Mouse (Mus musculus) adrenal gland, postnatal 36 days (tissue): Measurements from ENCODE around the gene Dnttip1. TPM values are rescaled to one million over a fixed set of nuclear protein-coding genes. Genes with fewer than 3 reads are reported as not detected.

Source experiments
- DNase-seq, 2 experiments: peaks; one replicate each; pipeline ENCODE4 v3.0.0; 2021; ENCODE audit warnings: mixed read lengths in 1 of 2
- total RNA-seq, 2 experiments: library from RNA; stranded (reverse); gene quantifications; 2 replicates each; pipeline ENCODE4 v1.2.3; 2021

The Dnttip1 gene
- total RNA-seq, 2 experiments from 2014 or later: 39.8 to 44.2 TPM

GRCm38 (mm10) chr2:164754105-164754504 is 8.3 kb downstream of the Dnttip1 start:
- DNase-seq: no peak

GRCm38 (mm10) chr2:164754800-164755199 is 9.0 kb downstream of the Dnttip1 start:
- no peak for DNase-seq

DNA sequence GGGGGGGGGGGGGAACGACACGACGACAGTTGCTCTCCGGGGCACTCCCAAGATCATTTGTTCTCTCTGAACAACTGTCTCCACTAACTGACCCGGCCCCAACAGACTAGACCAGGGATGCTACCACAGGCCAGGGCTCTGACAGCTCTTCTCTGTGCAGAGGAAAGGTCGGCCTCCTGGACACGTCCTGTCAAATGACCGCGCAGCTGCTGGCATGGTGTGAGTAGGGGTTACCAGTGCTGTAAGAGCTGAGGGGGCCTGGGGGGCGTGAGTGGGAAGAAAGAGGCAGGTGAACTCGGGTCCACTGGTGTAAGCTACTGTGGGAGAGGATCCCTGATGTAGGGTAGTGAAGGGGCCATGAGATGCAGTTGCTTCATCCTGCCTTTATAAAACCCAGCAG is 12.1 kb downstream of the Dnttip1 start:
- DNase-seq: no peak

- no peak for DNase-seq
Observed at GRCm38 (mm10) chr2:164758692-164759091, 12.9 kb downstream of the Dnttip1 start.

GRCm38 (mm10) chr2:164760059-164760833 is 14.5 kb downstream of the Dnttip1 start:
- no peak for DNase-seq

- DNase-seq: no peak
Observed at GRCm38 (mm10) chr2:164761502-164761901, 15.7 kb downstream of the Dnttip1 start.

GRCm38 (mm10) chr2:164761971-164762370 is 16.2 kb downstream of the Dnttip1 start:
- no peak for DNase-seq

DNA sequence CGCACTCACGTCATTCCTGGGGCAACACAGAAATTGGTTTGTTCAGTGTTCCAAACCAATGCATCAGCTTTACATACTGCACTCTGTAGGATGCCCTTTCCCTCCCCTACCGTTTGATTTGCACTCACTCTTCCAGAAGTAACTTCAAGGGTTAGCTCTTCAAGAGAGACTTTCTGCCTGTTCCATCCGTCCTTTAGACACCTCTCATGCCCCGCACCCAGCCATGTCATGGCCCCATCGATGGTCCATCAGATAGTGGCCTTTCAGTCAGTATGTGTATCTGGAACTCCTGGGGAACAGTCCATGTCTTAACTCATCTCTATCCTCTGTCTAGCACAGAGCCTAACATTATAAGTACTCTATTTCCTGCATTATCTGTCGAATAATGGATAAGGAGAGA is 16.8 kb downstream of the Dnttip1 start:
- no peak for DNase-seq

GRCm38 (mm10) chr2:164765841-164766240 is 20.1 kb downstream of the Dnttip1 start:
- DNase-seq: no peak

DNA sequence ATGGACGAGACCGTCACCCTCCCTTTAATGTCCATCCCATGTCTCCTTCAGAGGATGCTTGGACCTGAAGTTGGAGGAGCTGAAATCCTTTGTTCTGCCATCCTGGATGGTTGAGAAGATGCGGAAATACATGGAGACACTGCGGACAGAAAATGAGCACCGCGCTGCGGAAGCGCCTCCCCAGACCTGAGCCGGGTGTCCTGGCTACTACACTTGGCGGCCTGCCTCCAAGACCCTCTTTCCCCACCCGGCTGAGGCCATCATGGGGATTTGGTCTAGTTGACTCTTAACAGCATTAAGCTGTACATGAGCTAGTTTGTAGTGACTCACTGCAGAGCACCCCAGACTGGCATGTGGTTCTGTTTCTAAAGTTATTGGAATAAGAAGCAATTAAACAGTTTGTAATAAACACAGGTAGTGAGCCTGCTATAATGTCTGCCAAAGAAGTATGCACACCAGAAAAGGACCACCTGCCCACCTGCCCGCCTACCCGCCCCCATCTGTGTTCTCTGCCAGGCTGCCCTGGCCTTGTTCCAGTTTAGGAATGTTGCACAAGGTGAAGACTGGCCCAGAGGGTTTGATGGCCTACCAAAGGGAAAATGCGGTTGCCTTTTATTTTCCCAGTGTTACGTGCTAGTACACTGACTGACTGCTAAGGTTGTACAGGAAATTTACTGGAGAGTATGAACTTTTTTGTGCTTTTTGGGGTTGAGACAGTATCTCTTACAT is 22.2 kb downstream of the Dnttip1 start:
- DNase-seq: no peak

GRCm38 (mm10) chr2:164769258-164770037 is 23.7 kb downstream of the Dnttip1 start, which contains the start of gene Ube2c:
Ube2c (plus strand) TSS chr2:164769898.
- peak; percentile 96 to 98 for DNase-seq

GRCm38 (mm10) chr2:164770279-164770678 is 24.5 kb downstream of the Dnttip1 start:
- DNase-seq: no peak

DNA sequence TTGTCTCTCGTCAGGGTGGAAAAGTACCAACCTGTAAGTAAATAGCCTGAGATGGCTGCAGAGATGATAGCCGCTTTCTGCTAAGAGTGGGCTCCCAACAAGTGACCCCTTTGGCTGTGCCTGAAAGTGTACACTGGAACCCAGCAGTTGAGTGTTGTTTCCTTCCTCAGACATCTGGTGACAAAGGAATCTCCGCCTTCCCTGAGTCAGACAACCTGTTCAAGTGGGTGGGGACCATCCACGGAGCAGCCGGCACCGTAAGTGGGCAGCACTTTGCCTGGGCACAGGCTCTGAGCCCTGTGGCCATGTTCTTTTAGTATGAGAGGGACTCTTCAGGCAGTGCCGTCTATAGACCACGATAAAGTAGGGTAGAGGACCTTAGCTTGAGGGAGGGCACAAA is 25.3 kb downstream of the Dnttip1 start:
- DNase-seq: no peak

- no peak for DNase-seq
Observed at GRCm38 (mm10) chr2:164773229-164773988, 27.6 kb downstream of the Dnttip1 start.

- no peak for DNase-seq
Observed at GRCm38 (mm10) chr2:164773989-164774364, 28.2 kb downstream of the Dnttip1 start.

DNA sequence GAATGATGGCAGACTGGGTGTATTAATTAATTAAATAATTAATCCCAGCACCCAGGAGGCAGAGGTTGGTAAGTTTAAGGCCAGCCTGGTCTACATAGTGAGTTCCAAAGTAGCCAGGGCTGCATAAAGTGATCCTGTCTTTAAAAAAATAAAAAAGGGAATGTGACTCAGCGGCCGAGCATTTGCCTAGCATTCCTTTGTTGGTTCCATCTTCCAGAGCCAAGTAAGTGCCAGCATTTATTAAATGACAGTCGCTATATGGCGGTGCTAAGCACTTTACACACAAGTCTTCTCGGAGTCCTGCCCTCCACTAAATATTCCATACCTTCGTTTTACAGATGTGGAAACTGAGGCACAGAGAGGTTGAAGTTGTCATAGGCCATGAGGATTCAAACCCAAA is 30.3 kb downstream of the Dnttip1 start:
- DNase-seq: no peak

DNA sequence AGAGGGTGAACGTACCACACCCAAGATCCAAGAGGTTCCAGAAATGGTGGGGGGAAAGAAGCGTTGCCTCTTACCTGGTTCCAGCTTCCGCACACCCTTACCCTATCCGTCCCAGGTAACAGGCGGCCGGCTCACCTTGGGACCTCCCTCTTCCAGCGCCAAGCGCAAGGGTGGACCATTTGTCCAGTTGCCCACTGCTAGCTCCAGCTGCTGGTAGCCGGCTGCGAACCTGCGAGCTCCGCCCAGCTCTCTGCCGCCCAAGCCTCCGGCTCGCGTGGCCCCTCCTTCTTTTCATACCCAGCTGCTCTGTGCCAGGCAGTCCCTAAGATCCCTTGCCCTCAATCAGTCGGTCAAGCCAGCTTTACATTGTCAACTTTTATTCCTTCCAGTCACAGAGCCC is 31.0 kb downstream of the Dnttip1 start:
- DNase-seq: no peak

- no peak for DNase-seq
Observed at GRCm38 (mm10) chr2:164777246-164778014, 31.6 kb downstream of the Dnttip1 start.

GRCm38 (mm10) chr2:164778015-164778287 is 32.2 kb downstream of the Dnttip1 start:
- DNase-seq: no peak

GRCm38 (mm10) chr2:164778809-164779208 is 33.0 kb downstream of the Dnttip1 start:
- DNase-seq: no peak

DNA sequence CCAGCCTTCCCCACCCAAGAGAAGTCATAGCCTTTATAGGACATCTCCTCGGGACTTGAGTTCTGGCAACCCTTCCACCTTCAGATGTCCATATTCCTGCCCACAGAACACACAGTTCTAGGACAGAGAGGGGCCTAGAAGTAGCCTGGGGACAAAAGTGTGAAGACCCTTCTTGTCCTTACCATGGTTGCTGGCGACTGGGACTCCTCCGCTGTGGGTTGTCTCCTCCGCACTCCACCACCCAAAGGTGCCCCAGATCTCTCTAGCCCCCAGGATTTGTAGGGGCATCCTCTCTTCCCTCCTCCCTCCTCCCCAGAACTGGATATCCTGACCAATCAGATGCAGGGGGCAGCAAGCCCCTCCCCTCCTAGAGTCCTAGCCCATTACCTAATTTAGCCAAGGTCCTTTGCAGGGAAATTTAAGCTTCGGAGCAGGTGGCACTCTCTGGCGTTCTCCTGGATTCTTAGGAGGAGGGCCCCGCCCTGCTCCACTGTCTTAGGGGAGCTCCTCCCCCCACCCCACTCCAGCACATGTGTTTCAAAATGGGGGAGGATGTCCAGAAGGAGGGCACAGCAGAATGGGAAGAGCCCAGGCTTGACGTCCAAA is 33.8 kb downstream of the Dnttip1 start, which contains the start of gene Tnnc2:
Gene Tnnc2, minus strand, starts transcription at position 487 of the 606 bp plus-strand sequence.
- no peak for DNase-seq
